Mouse (Mus musculus): ENCODE results near the gene Ccdc69. TPM values are rescaled to one million over a fixed set of nuclear protein-coding genes. Genes with fewer than 3 reads are reported as not detected.
"Not testable (repeated sequence)": the region's sequence is repeated elsewhere in the genome, so short reads cannot be mapped to it uniquely, and the experiment has no call there.

Gene Ccdc69
- polyA plus RNA-seq, 1 experiment from 2014 or later: not detected

DNA sequence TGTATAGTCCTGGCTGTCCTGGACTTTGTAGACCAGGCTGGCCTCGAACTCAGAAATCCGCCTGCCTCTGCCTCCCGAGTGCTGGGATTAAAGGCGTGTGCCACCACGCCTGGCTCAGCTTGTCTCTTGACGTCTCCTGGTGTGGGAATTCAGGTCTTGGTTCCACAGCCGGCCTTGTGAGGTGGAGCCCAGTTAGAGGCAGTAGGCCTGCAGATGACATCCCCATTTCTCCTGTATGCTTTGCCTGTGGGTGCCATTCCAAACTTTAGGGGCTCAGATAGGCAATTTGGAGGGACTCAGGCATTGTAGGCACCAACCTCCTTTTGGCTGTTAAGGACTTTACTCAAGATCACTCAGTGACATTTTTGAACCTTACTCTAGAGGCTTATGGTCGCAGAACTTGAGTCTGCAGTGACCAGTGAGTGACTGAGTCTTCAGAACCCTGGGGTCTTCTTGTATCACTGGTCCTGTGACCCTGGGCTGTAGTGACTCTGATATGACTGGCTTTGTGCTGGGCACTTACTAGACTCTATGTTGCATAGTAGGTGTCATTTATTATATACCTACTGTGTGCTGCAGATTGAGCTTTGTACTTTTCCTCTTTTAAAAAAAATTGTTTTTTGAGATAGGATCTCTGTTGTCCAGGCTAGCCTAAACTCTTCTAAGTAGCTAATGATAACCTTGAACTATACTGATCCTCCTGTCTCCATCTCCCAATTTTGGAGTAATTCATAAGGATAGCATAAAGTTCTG is 21.3 kb upstream of the Ccdc69 start:
- no peaks in the 10 kb centered on the region for H3K4me1 ChIP-seq (ENCODE audit: control insufficient read depth, insufficient read depth, low read length)
- no peak overlapping the region; the same call in 1 of the 2 replicates for H3K4me2 ChIP-seq (ENCODE audit: low read depth, low read length)
- no peaks in the 10 kb centered on the region for H3K27me3 ChIP-seq (ENCODE audit: control insufficient read depth, insufficient read depth, low read length)
- ATAC-seq (ENCODE audit: low read depth): no peak
- H3K4me3 ChIP-seq (ENCODE audit: low read depth, low read length): 0 out of 2 replicates have a peak overlapping the region, but pooled peaks have one; percentile 41
- no peaks in the 10 kb centered on the region for H3K9me3 ChIP-seq (ENCODE audit: control insufficient read depth, low read length)
- 94% methylated on average over 8 of the region's 8 CpGs for WGBS
- no peaks in the 10 kb centered on the region for H3K36me3 ChIP-seq (ENCODE audit: control insufficient read depth, insufficient read depth, low read length)
- no peak overlapping the region for H3K27ac ChIP-seq (ENCODE audit: low read depth, low read length)
- H3K9ac ChIP-seq (replicated peaks; ENCODE audit: low read depth, low read length): no peak overlapping the region

GRCm38 (mm10) chr11:55098189-55098915 is 20.4 kb upstream of the Ccdc69 start:
- Histone ChIP-seq H3K4me2 (ENCODE audit: low read depth, low read length) (peak overlapping the region; percentile 57), H3K36me3 (ENCODE audit: control insufficient read depth, insufficient read depth, low read length) (no peaks in the 10 kb centered on the region), H3K27ac (ENCODE audit: low read depth, low read length) (peak overlapping the region; percentile 46), H3K27me3 (ENCODE audit: control insufficient read depth, insufficient read depth, low read length) (no peaks in the 10 kb centered on the region), H3K4me3 (ENCODE audit: low read depth, low read length) (peak overlapping the region; percentile 41), H3K9ac (replicated peaks; ENCODE audit: low read depth, low read length) (peak overlapping the region; percentile 62), H3K4me1 (ENCODE audit: control insufficient read depth, insufficient read depth, low read length) (no peaks in the 10 kb centered on the region), H3K9me3 (ENCODE audit: control insufficient read depth, low read length) (no peaks in the 10 kb centered on the region)
- 13% methylated on average over 24 of the region's 24 CpGs for WGBS
- peak; percentile 81 for ATAC-seq (ENCODE audit: low read depth)

DNA sequence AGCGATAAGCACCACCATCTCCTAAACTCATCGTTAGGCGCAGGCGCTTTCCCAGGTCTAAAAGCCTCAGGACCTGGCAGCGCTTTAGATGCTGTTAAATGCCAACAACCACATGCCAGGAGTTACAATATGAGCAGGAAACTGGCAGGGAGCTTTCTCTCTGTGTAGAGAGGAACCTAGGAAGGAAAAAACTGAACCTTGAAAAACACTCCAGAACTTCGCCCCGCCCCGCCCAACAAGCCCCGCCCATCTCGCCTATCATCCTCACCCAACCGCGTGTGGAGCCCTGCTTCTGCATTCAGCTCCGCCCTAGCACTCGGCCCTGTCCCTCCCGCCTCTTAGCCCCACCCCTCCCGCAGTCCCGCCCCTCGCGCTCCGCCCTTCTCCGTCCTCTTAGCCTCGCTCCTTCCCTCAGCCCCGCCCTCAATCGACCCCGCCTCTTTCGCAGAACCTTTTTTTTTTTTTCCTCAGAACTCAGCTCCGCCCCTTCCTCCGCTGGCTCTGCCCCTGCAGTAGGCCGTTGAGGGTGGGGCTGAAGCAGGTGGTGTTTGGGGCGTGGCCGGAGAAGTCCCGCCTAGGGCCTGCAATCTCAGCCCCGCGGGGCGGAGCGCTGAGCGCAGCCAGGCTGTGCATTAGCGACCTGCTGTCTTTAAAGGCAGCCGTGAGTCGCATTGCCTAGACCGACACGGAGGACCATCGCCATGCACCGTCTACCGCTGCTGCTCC is 19.7 kb upstream of the Ccdc69 start, which contains the start of gene Gm2a:
Gm2a (plus strand) TSS at position 653 of the 726 bp plus-strand sequence.
- peak within 1 kb of the TSS; percentile 41 for H3K4me3 ChIP-seq (ENCODE audit: low read depth, low read length)
- peak within 1 kb of the TSS; percentile 57 for H3K4me2 ChIP-seq (ENCODE audit: low read depth, low read length)
- peak within 1 kb of the TSS; percentile 62 for H3K9ac ChIP-seq (replicated peaks; ENCODE audit: low read depth, low read length)
- H3K27ac ChIP-seq (ENCODE audit: low read depth, low read length): peak within 1 kb of the TSS; percentile 46
- no peaks in the 10 kb centered on the region for H3K27me3 ChIP-seq (ENCODE audit: control insufficient read depth, insufficient read depth, low read length)
- ATAC-seq (ENCODE audit: low read depth): peak; percentile 94
- no peaks in the 10 kb centered on the region for H3K9me3 ChIP-seq (ENCODE audit: control insufficient read depth, low read length)
- H3K4me1 ChIP-seq (ENCODE audit: control insufficient read depth, insufficient read depth, low read length): no peaks in the 10 kb centered on the region
- H3K36me3 ChIP-seq (ENCODE audit: control insufficient read depth, insufficient read depth, low read length): no peaks in the 10 kb centered on the region
- WGBS: 4% methylated on average over 37 of the region's 45 CpGs

GRCm38 (mm10) chr11:55096731-55097462 is 19.0 kb upstream of the Ccdc69 start:
- H3K9ac ChIP-seq (replicated peaks; ENCODE audit: low read depth, low read length): no peak overlapping the region
- WGBS: 42% methylated on average over 11 of the region's 11 CpGs
- H3K4me3 ChIP-seq (ENCODE audit: low read depth, low read length): peak overlapping the region; percentile 41
- H3K4me2 ChIP-seq (ENCODE audit: low read depth, low read length): peak overlapping the region; percentile 57
- no peaks in the 10 kb centered on the region for H3K36me3 ChIP-seq (ENCODE audit: control insufficient read depth, insufficient read depth, low read length)
- H3K9me3 ChIP-seq (ENCODE audit: control insufficient read depth, low read length): no peaks in the 10 kb centered on the region
- H3K4me1 ChIP-seq (ENCODE audit: control insufficient read depth, insufficient read depth, low read length): no peaks in the 10 kb centered on the region
- no peaks in the 10 kb centered on the region for H3K27me3 ChIP-seq (ENCODE audit: control insufficient read depth, insufficient read depth, low read length)
- H3K27ac ChIP-seq (ENCODE audit: low read depth, low read length): no peak overlapping the region
- no peak for ATAC-seq (ENCODE audit: low read depth)

- not testable (repeated sequence) for H3K36me3 ChIP-seq (ENCODE audit: control insufficient read depth, insufficient read depth, low read length)
Measured at GRCm38 (mm10) chr11:55096296-55096695, 18.4 kb upstream of the Ccdc69 start.

GRCm38 (mm10) chr11:55093096-55093495 is 15.2 kb upstream of the Ccdc69 start:
- no peak for ATAC-seq (ENCODE audit: low read depth)
- H3K27ac ChIP-seq (ENCODE audit: low read depth, low read length): no peak overlapping the region

More at GRCm38 (mm10) chr11:55096296-55096695, 18.4 kb upstream of the Ccdc69 start:
- not testable (repeated sequence) for H3K27me3 ChIP-seq (ENCODE audit: control insufficient read depth, insufficient read depth, low read length); H3K4me1 ChIP-seq (ENCODE audit: control insufficient read depth, insufficient read depth, low read length); H3K4me3 ChIP-seq (ENCODE audit: low read depth, low read length); ATAC-seq (ENCODE audit: low read depth); H3K4me2 ChIP-seq (ENCODE audit: low read depth, low read length); H3K9me3 ChIP-seq (ENCODE audit: control insufficient read depth, low read length); H3K9ac ChIP-seq (replicated peaks; ENCODE audit: low read depth, low read length); H3K27ac ChIP-seq (ENCODE audit: low read depth, low read length)
- WGBS: 86% methylated on average over 4 of the region's 4 CpGs

DNA sequence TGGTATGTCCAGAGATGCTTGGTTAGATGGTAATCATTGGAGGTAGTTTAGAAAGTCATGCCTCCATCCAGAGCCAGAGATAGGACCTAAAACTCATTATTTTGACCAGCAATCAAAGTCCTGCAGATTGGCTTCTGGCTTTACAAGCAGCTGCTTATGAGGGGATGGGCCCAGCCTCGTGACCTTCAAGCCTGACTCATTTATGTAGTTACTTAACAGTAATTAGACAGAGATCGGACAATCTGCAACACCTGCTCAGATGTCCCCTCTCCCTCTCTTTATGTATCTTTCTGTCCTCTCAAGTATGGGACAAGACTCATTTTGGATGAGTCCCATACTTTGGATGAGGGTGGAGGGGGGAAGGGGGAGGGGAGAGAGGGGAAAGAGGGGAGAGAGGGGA is 12.0 kb upstream of the Ccdc69 start:
- no peaks in the 10 kb centered on the region for H3K9me3 ChIP-seq (ENCODE audit: control insufficient read depth, low read length)

More at GRCm38 (mm10) chr11:55093096-55093495, 15.2 kb upstream of the Ccdc69 start:
- H3K36me3 ChIP-seq (ENCODE audit: control insufficient read depth, insufficient read depth, low read length): no peaks in the 10 kb centered on the region
- H3K4me2 ChIP-seq (ENCODE audit: low read depth, low read length): no peak overlapping the region
- no peaks in the 10 kb centered on the region for H3K27me3 ChIP-seq (ENCODE audit: control insufficient read depth, insufficient read depth, low read length)
- H3K4me3 ChIP-seq (ENCODE audit: low read depth, low read length): no peak overlapping the region
- no peaks in the 10 kb centered on the region for H3K9me3 ChIP-seq (ENCODE audit: control insufficient read depth, low read length)
- H3K4me1 ChIP-seq (ENCODE audit: control insufficient read depth, insufficient read depth, low read length): no peaks in the 10 kb centered on the region
- no peak overlapping the region for H3K9ac ChIP-seq (replicated peaks; ENCODE audit: low read depth, low read length)
- WGBS: 89% methylated on average over 7 of the region's 7 CpGs

GRCm38 (mm10) chr11:55087006-55087405 is 9.1 kb upstream of the Ccdc69 start:
- H3K9ac ChIP-seq (replicated peaks; ENCODE audit: low read depth, low read length): no peak overlapping the region
- H3K27ac ChIP-seq (ENCODE audit: low read depth, low read length): no peak overlapping the region
- no peak overlapping the region for H3K4me2 ChIP-seq (ENCODE audit: low read depth, low read length)
- WGBS: 4% methylated on average over 10 of the region's 10 CpGs
- peak; percentile 72; the same call in 1 of the 2 replicates for ATAC-seq (ENCODE audit: low read depth)
- no peaks in the 10 kb centered on the region for H3K4me1 ChIP-seq (ENCODE audit: control insufficient read depth, insufficient read depth, low read length)
- no peaks in the 10 kb centered on the region for H3K27me3 ChIP-seq (ENCODE audit: control insufficient read depth, insufficient read depth, low read length)
- no peaks in the 10 kb centered on the region for H3K36me3 ChIP-seq (ENCODE audit: control insufficient read depth, insufficient read depth, low read length)
- H3K9me3 ChIP-seq (ENCODE audit: control insufficient read depth, low read length): no peaks in the 10 kb centered on the region
- no peak overlapping the region for H3K4me3 ChIP-seq (ENCODE audit: low read depth, low read length)

More for the DNA sequence above, 12.0 kb upstream of the Ccdc69 start:
- no peak overlapping the region for H3K4me3 ChIP-seq (ENCODE audit: low read depth, low read length)
- no peak overlapping the region for H3K9ac ChIP-seq (replicated peaks; ENCODE audit: low read depth, low read length)
- no peaks in the 10 kb centered on the region for H3K4me1 ChIP-seq (ENCODE audit: control insufficient read depth, insufficient read depth, low read length)
- ATAC-seq (ENCODE audit: low read depth): no peak
- no peaks in the 10 kb centered on the region for H3K27me3 ChIP-seq (ENCODE audit: control insufficient read depth, insufficient read depth, low read length)
- no peak overlapping the region for H3K27ac ChIP-seq (ENCODE audit: low read depth, low read length)
- 83% methylated on average over 2 of the region's 2 CpGs for WGBS
- H3K36me3 ChIP-seq (ENCODE audit: control insufficient read depth, insufficient read depth, low read length): no peaks in the 10 kb centered on the region
- no peak overlapping the region for H3K4me2 ChIP-seq (ENCODE audit: low read depth, low read length)

Measured in neural tube, embryonic 14.5 days (tissue).